Mouse (Mus musculus): ENCODE measurements around the gene Mtch1. TPM values are rescaled to one million over a fixed set of nuclear protein-coding genes. Genes with fewer than 3 reads are reported as not detected.

Gene Mtch1
- total and polyA plus RNA-seq, 3 experiments, result 66.1 to 143 (median 110) TPM

DNA sequence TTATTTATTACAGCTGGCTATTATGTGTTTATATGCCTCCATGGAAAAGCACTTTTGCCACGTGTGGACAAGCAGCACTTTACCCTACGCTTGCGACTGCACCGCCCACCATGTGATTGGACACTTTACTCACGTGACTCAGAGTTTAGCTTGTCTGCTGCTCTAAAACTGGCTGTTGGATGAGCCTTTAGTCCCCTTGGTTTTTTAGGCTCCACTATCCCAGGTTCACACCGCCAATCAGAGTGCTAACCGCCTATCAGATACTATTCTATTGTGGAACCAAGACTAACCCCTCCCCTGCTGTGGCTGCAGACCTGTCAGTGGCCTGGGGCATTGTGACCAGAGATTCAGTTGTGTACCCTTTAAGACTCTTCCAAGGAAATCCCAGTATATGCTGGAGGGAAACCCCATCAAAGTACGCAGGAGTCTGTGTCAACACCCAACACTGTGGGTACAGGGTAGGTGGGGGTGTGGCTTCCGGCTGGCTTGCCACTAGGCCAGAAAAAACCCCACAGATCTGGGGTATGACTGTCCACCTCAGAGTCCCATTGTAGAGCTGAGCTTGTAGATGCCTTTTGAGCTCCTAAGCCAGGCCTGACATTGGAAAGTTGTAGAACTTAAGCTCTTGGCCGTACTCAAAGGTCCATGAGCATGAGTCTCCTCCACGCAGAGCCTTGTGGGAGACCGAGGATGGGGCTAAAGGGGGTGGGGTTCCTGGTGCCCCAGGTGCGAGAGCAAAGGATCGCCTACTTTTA, 45.8 kb upstream of the Mtch1 start (continued):
- TF ChIP-seq KAT2A (IDR thresholded peaks at IDR 0.05; ENCODE audit: insufficient replicate concordance, low read length) (no peak), JUN (IDR thresholded peaks at IDR 0.05; ENCODE audit: insufficient read depth, low read depth, low read length) (no peak), JUND (conservative IDR thresholded peaks at IDR 0.05; ENCODE audit: low read depth, low read length) (no peak), RAD21 (IDR thresholded peaks at IDR 0.05; ENCODE audit: low read depth, low read length) (no peak), USF2 (conservative IDR thresholded peaks at IDR 0.05; ENCODE audit: low read depth, low read length) (peak; percentile 84), EP300 (IDR thresholded peaks at IDR 0.05; ENCODE audit: low read length) (0 out of 2 replicates have a peak, but pooled peaks have one; percentile 23)

DNA sequence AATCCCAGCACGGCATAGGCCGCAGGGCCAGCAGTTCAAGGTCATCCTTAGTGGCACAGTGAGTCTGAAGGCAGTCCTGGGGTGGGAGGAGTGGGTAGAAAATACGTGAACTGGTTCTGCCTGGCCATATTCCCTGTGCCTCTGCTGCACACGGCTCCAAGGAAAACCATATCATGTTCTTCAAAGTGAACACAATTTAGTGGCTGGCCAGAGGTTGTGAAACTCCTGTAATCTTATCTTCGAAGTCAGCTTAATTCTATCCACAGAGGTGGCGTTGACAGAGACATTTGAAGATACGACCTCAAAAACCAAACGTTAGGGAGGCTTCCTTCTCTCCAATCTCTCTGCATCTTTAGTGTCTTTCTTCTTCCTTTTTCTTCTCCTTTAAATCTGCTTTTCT, 43.5 kb upstream of the Mtch1 start:
- dilution Hi-C loops (cut with MboI; ENCODE audit: extremely low pct_ligation_motif_present, extremely low pct_unique_long_range_greater_than_20kb, low sequenced_read_pairs), result no loop called here
- no peak overlapping the region for H3K4me2 ChIP-seq (ENCODE audit: insufficient read depth, low read depth, poor library complexity, severe bottlenecking)
- no peak overlapping the region for H3K4me3 ChIP-seq (replicated peaks in 1 of 3; ENCODE audit: low read depth in 2 of 3, low read length in 2 of 3, poor library complexity in 1 of 3)
- TF ChIP-seq MEF2A (IDR thresholded peaks at IDR 0.05; ENCODE audit: borderline replicate concordance, low read depth, low read length) (no peak), IRF4 (IDR thresholded peaks at IDR 0.05; ENCODE audit: low read depth, low read length) (no peak), GABPA (IDR thresholded peaks at IDR 0.05; ENCODE audit: insufficient replicate concordance, low read depth, low read length) (no peak), HCFC1 (IDR thresholded peaks at IDR 0.05; ENCODE audit: low read depth, low read length) (no peak), JUN (IDR thresholded peaks at IDR 0.05; ENCODE audit: insufficient read depth, low read depth, low read length) (no peak), MAFK (IDR thresholded peaks at IDR 0.05; ENCODE audit: insufficient replicate concordance, low read length) (no peak), RAD21 (IDR thresholded peaks at IDR 0.05; ENCODE audit: low read depth, low read length) (no peak), MAZ (IDR thresholded peaks at IDR 0.05; ENCODE audit: low read depth, low read length) (no peak), BHLHE40 (IDR thresholded peaks at IDR 0.05; ENCODE audit: low read depth, low read length) (no peak), TBP (conservative IDR thresholded peaks at IDR 0.05; ENCODE audit: low read depth, low read length) (no peak), MYC (IDR thresholded peaks at IDR 0.05; ENCODE audit: low read depth, low read length) (no peak), KAT2A (IDR thresholded peaks at IDR 0.05; ENCODE audit: insufficient replicate concordance, low read length) (no peak)
- no peaks in the 10 kb centered on the region for H3K27me3 ChIP-seq (replicated peaks)
- H3K4me1 ChIP-seq (ENCODE audit: control insufficient read depth in 1 of 2, insufficient read depth in 2 of 2), result peaks cover 13 to 36% of the 10 kb centered on the region in 2 experiments
- no peaks in the 10 kb centered on the region for H3K79me2 ChIP-seq (replicated peaks; ENCODE audit: control insufficient read depth, extremely low read depth, insufficient read depth, poor library complexity, severe bottlenecking)
- no peak overlapping the region for H3K27ac ChIP-seq (ENCODE audit: insufficient read depth, low read depth)
- peaks cover 2% of the 10 kb centered on the region for H3K9me3 ChIP-seq (replicated peaks; ENCODE audit: low read length)
- peaks cover 0 to 2% of the 10 kb centered on the region in 2 experiments for H3K36me3 ChIP-seq (replicated peaks in 1 of 2; ENCODE audit: control insufficient read depth in 1 of 2, insufficient read depth in 1 of 2, low read length in 1 of 2)
- H3K9ac ChIP-seq (ENCODE audit: insufficient read depth, low read depth), result no peak overlapping the region
- in situ Hi-C loops (cut with MboI; ENCODE audit: low pct_ligation_motif_present, low pct_unique_long_range_greater_than_20kb, low sequenced_read_pairs), result no loop called here
- DNase-seq (ENCODE audit: extremely low read depth), result no peak

DNA sequence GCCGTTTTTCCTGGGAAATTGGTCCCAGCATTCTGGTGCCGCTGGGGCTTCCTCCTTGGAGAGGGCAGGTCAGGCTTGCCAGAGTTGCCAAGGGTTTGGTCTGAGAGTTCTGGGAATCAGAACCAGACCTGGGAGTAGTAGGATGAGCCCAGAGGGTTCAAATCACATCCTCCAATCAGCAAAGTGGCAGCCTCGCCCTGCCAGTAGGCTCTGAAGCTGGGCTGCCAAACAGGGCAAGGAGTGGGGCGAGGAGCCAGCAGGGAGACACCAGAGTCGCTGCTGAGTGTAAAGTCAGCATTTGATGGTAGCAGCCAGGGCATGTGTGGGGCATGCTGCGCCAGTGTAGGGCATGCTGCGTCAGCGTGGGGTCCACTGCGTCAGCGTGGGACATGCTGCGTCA, 41.2 kb upstream of the Mtch1 start:
- no peak for DNase-seq (ENCODE audit: extremely low read depth)
- Histone ChIP-seq H3K4me2 (ENCODE audit: insufficient read depth, low read depth, poor library complexity, severe bottlenecking) (no peak overlapping the region), H3K27ac (ENCODE audit: insufficient read depth, low read depth) (no peak overlapping the region), H3K9ac (ENCODE audit: insufficient read depth, low read depth) (no peak overlapping the region), H3K27me3 (replicated peaks) (no peaks in the 10 kb centered on the region), H3K79me2 (replicated peaks; ENCODE audit: control insufficient read depth, extremely low read depth, insufficient read depth, poor library complexity, severe bottlenecking) (no peaks in the 10 kb centered on the region), H3K4me3 (replicated peaks in 1 of 3; ENCODE audit: low read depth in 2 of 3, low read length in 2 of 3, poor library complexity in 1 of 3) (no peak overlapping the region), H3K9me3 (replicated peaks; ENCODE audit: low read length) (peaks cover 2% of the 10 kb centered on the region), H3K36me3 (replicated peaks in 1 of 2; ENCODE audit: control insufficient read depth in 1 of 2, insufficient read depth in 1 of 2, low read length in 1 of 2) (peaks cover 0 to 2% of the 10 kb centered on the region in 2 experiments), H3K4me1 (ENCODE audit: control insufficient read depth in 1 of 2, insufficient read depth in 2 of 2) (peaks cover 4 to 21% of the 10 kb centered on the region in 2 experiments)
- dilution Hi-C loops (cut with MboI; ENCODE audit: extremely low pct_ligation_motif_present, extremely low pct_unique_long_range_greater_than_20kb, low sequenced_read_pairs) (no loop called here), in situ Hi-C loops (cut with MboI; ENCODE audit: low pct_ligation_motif_present, low pct_unique_long_range_greater_than_20kb, low sequenced_read_pairs) (no loop called here)
- TF ChIP-seq SMC3 (IDR thresholded peaks at IDR 0.05; ENCODE audit: low read depth, low read length) (no peak), MAFK (IDR thresholded peaks at IDR 0.05; ENCODE audit: insufficient replicate concordance, low read length) (no peak), SIN3A (IDR thresholded peaks at IDR 0.05; ENCODE audit: low read length) (no peak), TCF12 (IDR thresholded peaks at IDR 0.05; ENCODE audit: low read depth, low read length) (no peak), ELF1 (IDR thresholded peaks at IDR 0.05; ENCODE audit: low read depth, low read length) (no peak), HCFC1 (IDR thresholded peaks at IDR 0.05; ENCODE audit: low read depth, low read length) (no peak), ZKSCAN1 (IDR thresholded peaks at IDR 0.05; ENCODE audit: borderline replicate concordance, low read depth, low read length) (no peak), ZMIZ1 (IDR thresholded peaks at IDR 0.05; ENCODE audit: low read depth, low read length) (no peak)

Measured in CH12.LX (cell line).